Mouse (Mus musculus): ENCODE measurements at regions not wholly inside any gene's neighbourhood (a gene's known extent, or its start where the extent isn't known, plus 50 kb on each side); places are given as distances from the start of the nearest gene placed in this dataset.
"Not testable (repeated sequence)": the region's sequence is repeated elsewhere in the genome, so short reads cannot be mapped to it uniquely, and the experiment has no call there.

GRCm38 (mm10) chr13:103622324-103622723 is 152.1 kb downstream of the Srek1 start:
- no peak for DNase-seq (ENCODE audit: low spot score in 2 of 2)

GRCm38 (mm10) chr13:103620958-103621357 is 153.4 kb downstream of the Srek1 start:
- not testable (repeated sequence) for DNase-seq (ENCODE audit: low spot score in 2 of 2)

- no peak for DNase-seq (ENCODE audit: low spot score in 2 of 2)
These were observed 161.1 kb downstream of the Srek1 start for GRCm38 (mm10) chr13:103613333-103613725.

GRCm38 (mm10) chr13:103612720-103613332 is 161.6 kb downstream of the Srek1 start:
- no peak for DNase-seq (ENCODE audit: low spot score in 2 of 2)

GRCm38 (mm10) chr13:103602302-103602701 is 172.1 kb downstream of the Srek1 start:
- DNase-seq (ENCODE audit: low spot score in 2 of 2) = peak in 1 of 2 experiments; percentile 6

- no peak for DNase-seq (ENCODE audit: low spot score in 2 of 2)
These were observed 182.0 kb downstream of the Srek1 start for GRCm38 (mm10) chr13:103592371-103592770.

- DNase-seq (ENCODE audit: low spot score in 2 of 2) = no peak
These were observed 182.5 kb downstream of the Srek1 start for GRCm38 (mm10) chr13:103591874-103592273.

- not testable (repeated sequence) for DNase-seq (ENCODE audit: low spot score in 2 of 2)
These were observed 183.0 kb downstream of the Srek1 start for GRCm38 (mm10) chr13:103591381-103591780.

- DNase-seq (ENCODE audit: low spot score in 2 of 2) = no peak
These were observed 184.8 kb downstream of the Srek1 start for GRCm38 (mm10) chr13:103589646-103590045.

- DNase-seq (ENCODE audit: low spot score in 2 of 2) = no peak
These were observed 197.6 kb downstream of the Srek1 start for GRCm38 (mm10) chr13:103576856-103577255.

GRCm38 (mm10) chr13:103564715-103565114 is 209.7 kb downstream of the Srek1 start:
- DNase-seq (ENCODE audit: low spot score in 2 of 2) = no peak

- no peak for DNase-seq (ENCODE audit: low spot score in 2 of 2)
These were observed 212.4 kb downstream of the Srek1 start for GRCm38 (mm10) chr13:103561795-103562705.

- no peak for DNase-seq (ENCODE audit: low spot score in 2 of 2)
These were observed 215.5 kb downstream of the Srek1 start for GRCm38 (mm10) chr13:103558915-103559314.

GRCm38 (mm10) chr13:103539577-103539976 is 205.3 kb upstream of the Mast4 start:
- DNase-seq (ENCODE audit: low spot score in 2 of 2) = no peak

GRCm38 (mm10) chr13:103513825-103514224 is 179.5 kb upstream of the Mast4 start:
- DNase-seq (ENCODE audit: low spot score in 2 of 2) = no peak

GRCm38 (mm10) chr13:103512476-103512875 is 178.2 kb upstream of the Mast4 start:
- peak; percentile 31 to 58 for DNase-seq (ENCODE audit: low spot score in 2 of 2)

GRCm38 (mm10) chr13:103504987-103505386 is 170.7 kb upstream of the Mast4 start:
- no peak for DNase-seq (ENCODE audit: low spot score in 2 of 2)

- DNase-seq (ENCODE audit: low spot score in 2 of 2) = no peak
These were observed 165.1 kb upstream of the Mast4 start for GRCm38 (mm10) chr13:103499376-103499775.

- no peak for DNase-seq (ENCODE audit: low spot score in 2 of 2)
These were observed 160.1 kb upstream of the Mast4 start for GRCm38 (mm10) chr13:103494371-103494770.

- peak in 1 of 2 experiments; percentile 5 for DNase-seq (ENCODE audit: low spot score in 2 of 2)
These were observed 159.3 kb upstream of the Mast4 start for GRCm38 (mm10) chr13:103493567-103493966.

- no peak for DNase-seq (ENCODE audit: low spot score in 2 of 2)
These were observed 155.8 kb upstream of the Mast4 start for GRCm38 (mm10) chr13:103490049-103490448.

GRCm38 (mm10) chr13:103484092-103484491 is 149.8 kb upstream of the Mast4 start:
- no peak for DNase-seq (ENCODE audit: low spot score in 2 of 2)

Data from layer of hippocampus, adult 18-20 months (tissue).